7 mouse cellular contexts compared by ENCODE assay signal in genomic region chr13:54242380-54242779, GRCm38 (mm10). TPM values are rescaled to one million over a fixed set of nuclear protein-coding genes. Genes with fewer than 3 reads are reported as not detected.
DNase-seq lines count a peak whose midpoint lies in the region; ATAC-seq lines count a peak whose summit lies in the region.

No protein-coding gene starts in this region.

- no peaks in the 10 kb centered on the region for H3K4me1 ChIP-seq in kidney, embryonic 14.5 days (ENCODE audit: control insufficient read depth, insufficient read depth, low read length)

- WGBS in kidney, embryonic 14.5 days, result 72% methylated on average over 5 of the region's 5 CpGs

- no peak overlapping the region for H3K27ac ChIP-seq in kidney, embryonic 14.5 days (ENCODE audit: low read depth, low read length)

- H3K36me3 ChIP-seq in kidney, embryonic 14.5 days (ENCODE audit: control insufficient read depth, insufficient read depth, low read length), result no peaks in the 10 kb centered on the region

- no peaks in the 10 kb centered on the region for H3K27me3 ChIP-seq in kidney, embryonic 14.5 days (ENCODE audit: control insufficient read depth, insufficient read depth, low read length)

- H3K9me3 ChIP-seq in kidney, embryonic 14.5 days (ENCODE audit: control insufficient read depth, low read length), result no peaks in the 10 kb centered on the region

- no peak overlapping the region for H3K9ac ChIP-seq in kidney, embryonic 14.5 days (ENCODE audit: low read depth, low read length)

- no peak overlapping the region for H3K4me2 ChIP-seq in kidney, embryonic 14.5 days (replicated peaks; ENCODE audit: low read depth, low read length)

- H3K4me3 ChIP-seq in kidney, embryonic 14.5 days (ENCODE audit: low read length), result no peak overlapping the region

- ATAC-seq in kidney, embryonic 14.5 days (ENCODE audit: low FRiP score, low TSS enrichment), result no peak
- no peak for ATAC-seq in erythroblast, adult 5-6 weeks (replicated peaks; ENCODE audit: low FRiP score, poor library complexity, severe bottlenecking)

- DNase-seq in kidney, postnatal 10 days, result peak; percentile 37
- DNase-seq in ES-CJ7 (ENCODE audit: low read depth, low spot score), result peak; percentile 58
- DNase-seq in adrenal gland, postnatal 25 days, result peak; percentile 47
- peak; percentile 74 for DNase-seq in naive thymus-derived CD4-positive, alpha-beta T cell, adult 2 months (ENCODE audit: low read depth)
- no peak for DNase-seq in ovary, postnatal 36 days (ENCODE audit: low spot score)

RNA-seq across cellular contexts. Expression of gene Hrh2, which starts 50.5 kb away (rescaled TPM):
- polyA plus RNA-seq in kidney, embryonic 14.5 days (2014; fragmentation: Nextera tagmentation; extraction: Ambion mirVana), result 0.11 TPM in 1 of 2 replicates, not detected in the other
- 0.36 TPM in 1 of 2 replicates, not detected in the other for total RNA-seq in adrenal gland, postnatal 25 days (2021)
- total RNA-seq in erythroblast, adult 5-6 weeks (2015; ENCODE audit: low replicate concordance), result 5.0 and 7.7 TPM in 2 replicates
- total RNA-seq in erythroblast, adult 5-6 weeks (2017; ENCODE audit: low replicate concordance), result 1.4 and 1.5 TPM in 2 replicates
